Mouse (Mus musculus) ES-E14 (cell line): ENCODE data around the gene 2010300C02Rik.

Source experiments
- CHD2 ChIP-seq: IDR thresholded peaks from 2 replicates; pipeline ENCODE4 v1.6.1; 2014; ENCODE audit warnings: mild to moderate bottlenecking, low read depth, low read length, inconsistent platforms
- MAFK ChIP-seq: IDR thresholded peaks from 2 replicates; pipeline ENCODE4 v1.6.1; 2014; ENCODE audit warnings: mild to moderate bottlenecking, low read depth, low read length, inconsistent platforms; ENCODE audit not compliant: insufficient read depth
- ZNF384 ChIP-seq: IDR thresholded peaks from 2 replicates; pipeline ENCODE4 v1.6.1; 2012; ENCODE audit warnings: low read depth, low read length, inconsistent platforms

DNA sequence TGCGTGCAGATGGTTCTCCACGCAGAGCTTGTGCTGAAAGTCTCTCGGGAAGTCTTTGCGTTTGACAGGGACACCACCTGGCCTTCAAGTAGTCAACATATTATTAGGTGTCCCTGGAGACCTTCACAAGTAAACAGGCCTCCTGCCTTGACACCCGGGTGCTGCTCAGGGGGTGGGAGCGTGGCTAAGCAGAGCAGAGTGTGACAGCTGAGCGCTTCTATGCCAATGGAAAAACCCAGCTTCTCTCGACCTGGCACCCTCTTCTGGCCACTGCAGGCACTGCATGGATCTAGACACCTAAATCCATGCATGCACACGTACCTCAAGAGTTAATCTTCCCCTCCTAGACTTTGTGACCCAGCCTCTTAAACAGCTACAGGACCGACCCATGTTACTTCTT is 80.8 kb downstream of the 2010300C02Rik start:
- TF ChIP-seq ZNF384 (no peak), MAFK (no peak), CHD2 (no peak)
